Mouse (Mus musculus): ENCODE data around the gene Prss2. TPM values are rescaled to one million over a fixed set of nuclear protein-coding genes. Genes with fewer than 3 reads are reported as not detected.

Gene Prss2
- polyA plus RNA-seq (2012; rRNA removed): 1.4 and 5.8 TPM in 2 replicates

GRCm38 (mm10) chr6:41521487-41521886, at the start of gene Prss2:
Prss2 (plus strand) TSS chr6:41521787.

Other genes with a start within 250 kb of the Prss2 start
- 0.68 and 4.7 TPM in 2 replicates for gene Try4, start 219.5 kb upstream of the Prss2 start, polyA plus RNA-seq (2012; rRNA removed)
- gene Try5, start 204.9 kb upstream of the Prss2 start, polyA plus RNA-seq (2012; rRNA removed): 0.61 and 2.0 TPM in 2 replicates
- not detected in 2 replicates for gene Try10, start 167.7 kb upstream of the Prss2 start, polyA plus RNA-seq (2012; rRNA removed)
- gene Prss3, start 144.1 kb upstream of the Prss2 start, polyA plus RNA-seq (2012; rRNA removed): not detected in 2 replicates
- not detected in 2 replicates for gene Gm5771, start 129.4 kb upstream of the Prss2 start, polyA plus RNA-seq (2012; rRNA removed)
- gene Gm10334, start 75.6 kb upstream of the Prss2 start, polyA plus RNA-seq (2012; rRNA removed): not detected in 2 replicates
- gene Prss1, start 62.9 kb upstream of the Prss2 start, polyA plus RNA-seq (2012; rRNA removed): not detected in 2 replicates
- gene Ephb6, start 83.7 kb downstream of the Prss2 start, polyA plus RNA-seq (2012; rRNA removed): 40.8 and 41.1 TPM in 2 replicates
- 5.2 and 6.3 TPM in 2 replicates for gene Trpv6, start 114.6 kb downstream of the Prss2 start, polyA plus RNA-seq (2012; rRNA removed)
- gene Trpv5, start 159.0 kb downstream of the Prss2 start, polyA plus RNA-seq (2012; rRNA removed): not detected in 2 replicates
- not detected in 2 replicates for gene Llcfc1, start 162.6 kb downstream of the Prss2 start, polyA plus RNA-seq (2012; rRNA removed)
- gene Kel, start 182.6 kb downstream of the Prss2 start, polyA plus RNA-seq (2012; rRNA removed): not detected in 2 replicates

Data from ovary, adult 2 months (tissue).